Mouse (Mus musculus): ENCODE measurements at regions not wholly inside any gene's neighbourhood (a gene's known extent, or its start where the extent isn't known, plus 50 kb on each side); places are given as distances from the start of the nearest gene placed in this dataset.

DNA sequence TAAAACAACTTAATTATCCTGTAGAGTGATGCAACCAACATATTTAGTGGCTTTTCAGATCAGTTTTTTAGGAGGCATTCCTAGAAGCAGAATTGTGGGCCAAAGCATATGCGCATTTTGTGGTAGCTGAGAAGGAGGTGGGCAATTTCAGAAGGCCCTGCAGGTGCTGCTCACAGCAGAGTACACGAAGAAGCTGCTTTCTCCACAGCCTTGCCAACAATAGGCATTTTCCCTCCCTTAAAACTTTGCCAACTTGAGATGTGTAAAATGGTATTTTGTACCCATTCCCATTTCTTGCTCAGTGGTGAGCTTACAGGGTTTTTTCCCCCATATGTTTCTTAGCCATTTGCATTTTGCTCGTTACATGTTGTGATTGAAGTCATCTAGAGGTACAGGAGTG is 339.0 kb downstream of the Bmper start:
- Histone ChIP-seq H3K9me3 (replicated peaks; ENCODE audit: low read length) (no peaks in the 10 kb centered on the region), H3K27me3 (replicated peaks) (no peaks in the 10 kb centered on the region), H3K9ac (ENCODE audit: insufficient read depth, low read depth) (no peak overlapping the region), H3K4me3 (replicated peaks in 1 of 3; ENCODE audit: low read depth in 2 of 3, low read length in 2 of 3, poor library complexity in 1 of 3) (no peak overlapping the region), H3K27ac (ENCODE audit: insufficient read depth, low read depth) (no peak overlapping the region), H3K4me1 (ENCODE audit: control insufficient read depth in 1 of 2, insufficient read depth in 2 of 2) (peaks cover 0 to under 1% of the 10 kb centered on the region in 2 experiments; a peak in 1 of 4 replicates), H3K4me2 (ENCODE audit: insufficient read depth, low read depth, poor library complexity, severe bottlenecking) (no peak overlapping the region), H3K36me3 (replicated peaks in 1 of 2; ENCODE audit: control insufficient read depth in 1 of 2, insufficient read depth in 1 of 2, low read length in 1 of 2) (no peaks in the 10 kb centered on the region), H3K79me2 (replicated peaks; ENCODE audit: control insufficient read depth, extremely low read depth, insufficient read depth, poor library complexity, severe bottlenecking) (no peaks in the 10 kb centered on the region)
- TF ChIP-seq NRF1 (IDR thresholded peaks at IDR 0.05; ENCODE audit: low read depth, low read length) = no peak
- TF ChIP-seq HCFC1 (IDR thresholded peaks at IDR 0.05; ENCODE audit: low read depth, low read length) = no peak
- TF ChIP-seq ELF1 (IDR thresholded peaks at IDR 0.05; ENCODE audit: low read depth, low read length) = no peak
- no peak for TF ChIP-seq USF2 (conservative IDR thresholded peaks at IDR 0.05; ENCODE audit: low read depth, low read length)
- dilution Hi-C loops (cut with MboI; ENCODE audit: extremely low pct_ligation_motif_present, extremely low pct_unique_long_range_greater_than_20kb, low sequenced_read_pairs) = no loop called here
- in situ Hi-C loops (cut with MboI; ENCODE audit: low pct_ligation_motif_present, low pct_unique_long_range_greater_than_20kb, low sequenced_read_pairs) = no loop called here
- DNase-seq (ENCODE audit: extremely low read depth) = no peak

DNA sequence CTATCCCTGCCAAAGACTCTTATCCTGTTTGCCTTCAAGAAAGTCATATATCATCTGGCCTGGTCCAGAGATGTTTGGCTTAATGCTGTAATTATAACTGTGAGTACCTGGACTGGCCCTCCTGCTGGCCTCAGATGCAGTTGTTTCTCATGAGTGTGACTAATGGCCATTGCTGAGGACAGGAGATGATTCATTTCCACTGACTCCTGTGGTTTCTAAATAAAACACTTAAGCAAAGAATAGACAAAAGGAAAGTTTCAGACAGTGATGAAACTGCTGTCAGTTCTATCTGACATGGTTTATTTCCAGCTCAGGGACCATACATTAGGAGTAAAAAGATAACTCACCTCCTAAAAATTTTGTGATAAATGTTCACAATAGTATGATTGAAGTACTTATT is 344.2 kb downstream of the Bmper start:
- in situ Hi-C loops (cut with MboI; ENCODE audit: low pct_ligation_motif_present, low pct_unique_long_range_greater_than_20kb, low sequenced_read_pairs) = no loop called here

DNA sequence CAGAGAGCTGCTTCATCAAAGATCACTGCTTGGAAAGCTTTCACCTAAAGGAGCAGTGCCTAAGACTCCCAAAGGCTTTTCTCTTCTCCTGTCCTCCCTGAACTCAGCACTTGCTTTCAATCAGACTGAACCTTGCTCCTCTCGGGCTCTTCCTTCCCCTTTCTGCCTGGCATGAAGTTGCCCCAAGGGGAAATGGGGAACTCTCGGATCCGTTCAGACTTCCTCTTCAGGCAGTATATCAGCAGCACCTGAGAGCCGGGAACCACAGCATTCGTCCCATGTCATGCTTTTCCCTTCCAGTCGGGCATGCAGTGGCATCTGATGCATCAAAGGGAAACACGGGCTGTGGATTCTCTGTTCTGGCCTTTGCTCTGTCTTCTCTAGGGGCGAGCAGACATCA is 347.3 kb downstream of the Bmper start:
- no peaks in the 10 kb centered on the region for H3K36me3 ChIP-seq (replicated peaks in 1 of 2; ENCODE audit: control insufficient read depth in 1 of 2, insufficient read depth in 1 of 2, low read length in 1 of 2)
- DNase-seq (ENCODE audit: extremely low read depth) = peak; percentile 44
- no peak overlapping the region for H3K4me3 ChIP-seq (replicated peaks in 1 of 3; ENCODE audit: low read depth in 2 of 3, low read length in 2 of 3, poor library complexity in 1 of 3)
- in situ Hi-C loops (cut with MboI; ENCODE audit: low pct_ligation_motif_present, low pct_unique_long_range_greater_than_20kb, low sequenced_read_pairs) (no loop called here), dilution Hi-C loops (cut with MboI; ENCODE audit: extremely low pct_ligation_motif_present, extremely low pct_unique_long_range_greater_than_20kb, low sequenced_read_pairs) (no loop called here)
- no peak overlapping the region for H3K27ac ChIP-seq (ENCODE audit: insufficient read depth, low read depth)
- H3K79me2 ChIP-seq (replicated peaks; ENCODE audit: control insufficient read depth, extremely low read depth, insufficient read depth, poor library complexity, severe bottlenecking) = no peaks in the 10 kb centered on the region
- peaks cover 0 to 17% of the 10 kb centered on the region in 2 experiments; a peak in 2 of 4 replicates for H3K4me1 ChIP-seq (ENCODE audit: control insufficient read depth in 1 of 2, insufficient read depth in 2 of 2)
- no peaks in the 10 kb centered on the region for H3K27me3 ChIP-seq (replicated peaks)
- peak overlapping the region; percentile 8; the same call in 1 of the 2 replicates for H3K4me2 ChIP-seq (ENCODE audit: insufficient read depth, low read depth, poor library complexity, severe bottlenecking)
- no peak overlapping the region for H3K9ac ChIP-seq (ENCODE audit: insufficient read depth, low read depth)
- H3K9me3 ChIP-seq (replicated peaks; ENCODE audit: low read length) = no peaks in the 10 kb centered on the region
- TF ChIP-seq EP300 (IDR thresholded peaks at IDR 0.05; ENCODE audit: low read length) (peak; percentile 20; the same call in 1 of the 2 replicates), BHLHE40 (IDR thresholded peaks at IDR 0.05; ENCODE audit: low read depth, low read length) (0 out of 2 replicates have a peak, but pooled peaks have one; percentile 33), ZNF384 (IDR thresholded peaks at IDR 0.05; ENCODE audit: low read depth, low read length) (no peak), IRF4 (IDR thresholded peaks at IDR 0.05; ENCODE audit: low read depth, low read length) (peak; percentile 16; the same call in 1 of the 2 replicates)

More for the DNA sequence above, 344.2 kb downstream of the Bmper start:
- Histone ChIP-seq H3K9ac (ENCODE audit: insufficient read depth, low read depth) (no peak overlapping the region), H3K27me3 (replicated peaks) (no peaks in the 10 kb centered on the region), H3K4me1 (ENCODE audit: control insufficient read depth in 1 of 2, insufficient read depth in 2 of 2) (peaks cover 0 to 17% of the 10 kb centered on the region in 2 experiments; a peak in 2 of 4 replicates), H3K36me3 (replicated peaks in 1 of 2; ENCODE audit: control insufficient read depth in 1 of 2, insufficient read depth in 1 of 2, low read length in 1 of 2) (no peaks in the 10 kb centered on the region), H3K4me3 (replicated peaks in 1 of 3; ENCODE audit: low read depth in 2 of 3, low read length in 2 of 3, poor library complexity in 1 of 3) (no peak overlapping the region), H3K9me3 (replicated peaks; ENCODE audit: low read length) (no peaks in the 10 kb centered on the region), H3K79me2 (replicated peaks; ENCODE audit: control insufficient read depth, extremely low read depth, insufficient read depth, poor library complexity, severe bottlenecking) (no peaks in the 10 kb centered on the region), H3K27ac (ENCODE audit: insufficient read depth, low read depth) (no peak overlapping the region), H3K4me2 (ENCODE audit: insufficient read depth, low read depth, poor library complexity, severe bottlenecking) (no peak overlapping the region)
- dilution Hi-C loops (cut with MboI; ENCODE audit: extremely low pct_ligation_motif_present, extremely low pct_unique_long_range_greater_than_20kb, low sequenced_read_pairs) = no loop called here
- no peak for DNase-seq (ENCODE audit: extremely low read depth)
- TF ChIP-seq MEF2A (IDR thresholded peaks at IDR 0.05; ENCODE audit: borderline replicate concordance, low read depth, low read length) (no peak), TCF12 (IDR thresholded peaks at IDR 0.05; ENCODE audit: low read depth, low read length) (no peak), BHLHE40 (IDR thresholded peaks at IDR 0.05; ENCODE audit: low read depth, low read length) (no peak)

Data from CH12.LX (cell line).